Mouse (Mus musculus): ENCODE results near the gene Adtrp.

Adtrp gene

GRCm38 (mm10) chr13:41827581-41827980 lies 19.9 kb downstream of the Adtrp start:
- DNase-seq: peak; percentile 79

- peak; percentile 36 for DNase-seq
These were observed 22.0 kb downstream of the Adtrp start for GRCm38 (mm10) chr13:41825379-41825966.

GRCm38 (mm10) chr13:41823077-41823476 lies 24.4 kb downstream of the Adtrp start:
- DNase-seq: peak; percentile 73

GRCm38 (mm10) chr13:41822617-41823016 lies 24.9 kb downstream of the Adtrp start:
- peak; percentile 89 for DNase-seq

- no peak for DNase-seq
These were observed 25.4 kb downstream of the Adtrp start for GRCm38 (mm10) chr13:41822091-41822490.

GRCm38 (mm10) chr13:41820947-41821346 lies 26.5 kb downstream of the Adtrp start:
- DNase-seq: no peak

GRCm38 (mm10) chr13:41819918-41820317 lies 27.6 kb downstream of the Adtrp start:
- DNase-seq: peak; percentile 53

GRCm38 (mm10) chr13:41819484-41819883 lies 28.0 kb downstream of the Adtrp start:
- DNase-seq: no peak

- no peak for DNase-seq
These were observed 29.9 kb downstream of the Adtrp start for GRCm38 (mm10) chr13:41817583-41817982.

- no peak for DNase-seq
These were observed 30.8 kb downstream of the Adtrp start for GRCm38 (mm10) chr13:41816643-41817042.

GRCm38 (mm10) chr13:41810776-41811175 lies 36.7 kb downstream of the Adtrp start:
- no peak for DNase-seq

- no peak for DNase-seq
These were observed 39.7 kb downstream of the Adtrp start for GRCm38 (mm10) chr13:41807815-41808214.

- no peak for DNase-seq
These were observed 40.2 kb downstream of the Adtrp start for GRCm38 (mm10) chr13:41807300-41807699.

GRCm38 (mm10) chr13:41805138-41805820 lies 42.2 kb downstream of the Adtrp start:
- DNase-seq: no peak

GRCm38 (mm10) chr13:41803656-41804265 lies 43.7 kb downstream of the Adtrp start:
- no peak for DNase-seq

GRCm38 (mm10) chr13:41801177-41801636 lies 46.3 kb downstream of the Adtrp start:
- DNase-seq: peak; percentile 89

- no peak for DNase-seq
These were observed 54.6 kb downstream of the Adtrp start for GRCm38 (mm10) chr13:41792849-41793248.

- no peak for DNase-seq
These were observed 59.5 kb downstream of the Adtrp start for GRCm38 (mm10) chr13:41787863-41788536.

GRCm38 (mm10) chr13:41786640-41787039 lies 60.8 kb downstream of the Adtrp start:
- DNase-seq: no peak

- DNase-seq: no peak
These were observed 62.4 kb downstream of the Adtrp start for GRCm38 (mm10) chr13:41784889-41785701.

GRCm38 (mm10) chr13:41780296-41780695 lies 67.2 kb downstream of the Adtrp start:
- DNase-seq: no peak

- DNase-seq: no peak
These were observed 67.8 kb downstream of the Adtrp start for GRCm38 (mm10) chr13:41779603-41780180.

Measured in right cerebral cortex, adult 18-20 months (tissue).